Mouse (Mus musculus): ENCODE results near the gene Ghsr.

DNA sequence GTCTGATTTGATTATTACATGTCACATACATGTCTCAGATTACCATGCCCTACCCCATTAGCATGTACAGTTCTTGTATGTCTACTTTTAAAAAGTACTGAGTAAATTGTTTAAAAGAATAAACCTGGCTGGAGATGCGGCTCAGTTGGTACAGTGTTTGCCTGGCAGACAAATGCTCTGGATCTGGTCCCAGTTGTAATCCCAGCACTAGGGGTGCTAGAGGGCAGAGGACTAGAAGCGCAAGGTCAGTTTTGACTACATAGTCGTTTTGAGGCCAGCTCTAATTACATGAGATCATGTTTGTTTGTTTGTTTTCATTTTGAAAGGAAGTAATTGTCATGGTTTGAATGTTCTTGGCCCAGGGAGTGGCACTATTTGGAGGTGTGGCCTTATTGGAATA lies 13.7 kb downstream of the Ghsr start:
- TF ChIP-seq POLR2A (IDR thresholded peaks at IDR 0.05; ENCODE audit: insufficient read length, low read depth) (no peak), POLR2AphosphoS2 (IDR thresholded peaks at IDR 0.05; ENCODE audit: insufficient read length, low read depth) (no peak), CEBPB (IDR thresholded peaks at IDR 0.05; ENCODE audit: insufficient read depth, poor library complexity, severe bottlenecking) (no peak), USF1 (IDR thresholded peaks at IDR 0.05; ENCODE audit: low read depth) (no peak)
